Mouse (Mus musculus) mouse trophoblast stem cell (cell line): ENCODE results near the gene Hs6st3.

Source experiments
- in situ Hi-C, 2 experiments: fragments of 300-500 bp; cut with MseI, MboI; formaldehyde crosslinking; loops; 2 replicates in 1 of 2; 3 replicates in 1 of 2; pipeline ENCODE4 v1.15.1; 2025

The Hs6st3 gene

DNA sequence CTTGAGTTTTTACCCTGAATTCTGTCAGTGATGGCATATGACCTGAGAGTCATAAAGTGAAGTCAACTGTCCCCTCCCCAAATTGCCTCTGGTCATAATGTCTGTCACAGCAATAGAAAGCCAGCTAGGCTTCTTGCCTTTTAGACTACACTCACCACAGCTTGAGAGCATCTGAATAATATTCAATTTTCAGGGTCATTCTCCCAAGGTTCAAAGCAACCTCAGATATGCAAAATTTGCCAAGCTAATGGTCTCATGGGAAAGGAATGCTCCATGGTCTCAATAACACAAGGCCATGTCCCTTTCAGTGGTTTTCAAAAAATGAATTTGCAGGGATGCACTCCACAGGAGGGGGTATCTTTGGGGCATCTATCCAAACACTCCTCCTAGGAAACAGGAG lies 764.3 kb downstream of the Hs6st3 start:
- in situ Hi-C loops = no loop called here

GRCm38 (mm10) chr14:119908032-119908675 lies 770.0 kb downstream of the Hs6st3 start:
- in situ Hi-C loops = no loop called here

GRCm38 (mm10) chr14:119914508-119914907 lies 776.4 kb downstream of the Hs6st3 start:
- in situ Hi-C loops = no loop called here

DNA sequence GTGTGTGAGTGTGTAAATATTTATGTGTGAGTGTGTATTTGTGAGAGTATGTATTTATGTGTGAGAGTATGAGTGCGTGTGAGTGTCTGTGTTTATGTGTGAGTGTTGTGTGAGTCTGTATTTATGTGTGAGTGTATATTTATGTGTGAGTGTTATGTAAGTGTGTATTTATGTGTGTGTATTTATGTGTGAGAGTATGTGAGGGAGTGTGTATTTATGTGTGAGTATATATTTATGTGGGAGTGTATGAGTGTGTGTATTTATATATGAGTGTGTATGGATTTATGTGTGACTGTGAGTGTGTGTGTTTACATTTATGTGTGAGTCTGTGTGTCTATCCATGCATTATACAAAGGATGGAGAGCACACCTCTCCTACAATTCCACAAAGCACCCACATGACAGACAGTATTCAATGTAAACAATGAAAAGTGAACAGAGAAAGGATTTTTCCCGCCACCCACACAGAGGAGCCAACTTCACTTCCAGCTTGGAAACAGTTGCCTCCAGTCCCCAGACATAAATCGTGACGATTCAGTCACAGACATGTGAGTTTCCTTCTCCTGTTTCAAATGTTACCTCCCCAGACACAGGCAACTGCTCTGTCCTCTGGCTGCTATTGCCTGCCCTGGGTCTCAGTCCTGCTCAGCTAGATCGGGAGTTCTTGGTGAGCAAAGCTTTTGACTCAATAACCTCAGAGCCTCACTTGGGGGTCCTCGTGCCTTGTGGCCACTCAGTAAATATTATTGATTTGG lies 780.3 kb downstream of the Hs6st3 start:
- in situ Hi-C loops = no loop called here

DNA sequence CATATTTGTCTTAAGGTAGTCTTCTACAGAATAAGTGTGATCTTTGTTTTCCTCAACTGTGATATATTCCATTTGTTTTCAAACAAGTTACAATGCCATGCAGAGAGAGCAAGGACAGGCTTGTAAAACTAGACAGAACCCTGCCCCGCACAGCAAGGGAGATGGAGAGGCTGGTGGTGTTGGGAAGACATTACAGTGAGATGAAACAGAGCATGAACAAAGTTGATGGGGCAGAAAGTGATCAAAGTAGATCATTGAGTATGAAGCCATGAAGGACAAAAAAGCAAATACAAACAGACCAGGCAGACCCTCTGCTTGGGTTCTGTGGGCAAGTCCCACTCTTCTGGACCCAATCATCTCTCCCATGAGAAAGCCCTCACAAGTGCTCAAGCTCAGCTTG lies 781.0 kb downstream of the Hs6st3 start:
- in situ Hi-C loops = no loop called here
